ENCODE assay signal across 9 mouse cellular contexts in genomic region chr7:141173323-141173850, GRCm38 (mm10). TPM values are rescaled to one million over a fixed set of nuclear protein-coding genes. Genes with fewer than 3 reads are reported as not detected.
DNase-seq lines count a peak whose midpoint lies in the region; ATAC-seq and TF ChIP-seq lines count a peak whose summit lies in the region.
"Had no signal": no experiment of that assay in that cellular context is flagged by ENCODE, and none has a peak within 500 bp of the region (broad histone marks: within the 10 kb centered on the region; RNA-seq: fewer than 3 reads in every experiment).

No protein-coding gene starts in this region.

- no peak for TF ChIP-seq CTCF in liver, adult 2 months (IDR thresholded peaks at IDR 0.05; ENCODE audit: low read depth, low read length)

- H3K27ac ChIP-seq in liver, adult 2 months (replicated peaks; ENCODE audit: insufficient read depth, low read depth, low read length), result peak overlapping the region; percentile 90
- peak overlapping the region; percentile 86 for H3K27ac ChIP-seq in embryonic facial prominence, embryonic 12.5 days
- peak overlapping the region; percentile 90 for H3K27ac ChIP-seq in intestine, embryonic 15.5 days
- H3K27ac ChIP-seq in neural tube, embryonic 13.5 days (replicated peaks), result peak overlapping the region; percentile 97

- no peak for DNase-seq in liver, adult 2 months (ENCODE audit: extremely low read depth, low read depth, low spot score)
- DNase-seq in liver, result no peak
- DNase-seq in ovary, adult 18-20 months (ENCODE audit: low spot score), result no peak
- DNase-seq in embryo, embryonic 10 days (ENCODE audit: low spot score), result no peak
- DNase-seq in cerebellum, postnatal 4 days (ENCODE audit: low spot score in 2 of 2), result no peak
- DNase-seq: lung, adult 2 months had no signal

- no peak overlapping the region for H3K4me3 ChIP-seq in liver, adult 2 months (ENCODE audit: insufficient read depth, low read depth, low read length)
- H3K4me3 ChIP-seq in embryonic facial prominence, embryonic 12.5 days, result peak overlapping the region; percentile 55
- H3K4me3 ChIP-seq in intestine, embryonic 15.5 days (replicated peaks), result peak overlapping the region; percentile 54
- H3K4me3 ChIP-seq in neural tube, embryonic 13.5 days, result peak overlapping the region; percentile 55

- peak overlapping the region; percentile 53 for H3K4me2 ChIP-seq in embryonic facial prominence, embryonic 12.5 days (replicated peaks)
- peak overlapping the region; percentile 67 for H3K4me2 ChIP-seq in intestine, embryonic 15.5 days (replicated peaks)
- H3K4me2 ChIP-seq in neural tube, embryonic 13.5 days, result peak overlapping the region; percentile 64

- ATAC-seq in embryonic facial prominence, embryonic 12.5 days (ENCODE audit: insufficient number of reproducible peaks, insufficient read depth, low FRiP score, low TSS enrichment), result no peak
- ATAC-seq in intestine, embryonic 15.5 days, result no peak
- no peak for ATAC-seq in neural tube, embryonic 13.5 days (ENCODE audit: low read depth)

- no peaks in the 10 kb centered on the region; the same call in 1 of the 2 replicates for H3K79me2 ChIP-seq in liver, adult 2 months (ENCODE audit: control insufficient read depth, insufficient read depth, low read length)

- H3K9ac ChIP-seq in liver, adult 2 months (ENCODE audit: low read depth, low read length), result no peak overlapping the region; the same call in 1 of the 2 replicates
- H3K9ac ChIP-seq in embryonic facial prominence, embryonic 12.5 days, result peak overlapping the region; percentile 61; the same call in 1 of the 2 replicates
- H3K9ac ChIP-seq in intestine, embryonic 15.5 days, result peak overlapping the region; percentile 54; the same call in 1 of the 2 replicates
- H3K9ac ChIP-seq in neural tube, embryonic 13.5 days, result peak overlapping the region; percentile 79

- 69% methylated on average over 5 of the region's 5 CpGs for WGBS in liver, adult 2 months
- 89% methylated on average over 5 of the region's 5 CpGs for WGBS in embryonic facial prominence, embryonic 12.5 days
- WGBS in intestine, embryonic 15.5 days, result 69% methylated on average over 5 of the region's 5 CpGs
- 83% methylated on average over 5 of the region's 5 CpGs for WGBS in neural tube, embryonic 13.5 days

- H3K9me3 ChIP-seq in embryonic facial prominence, embryonic 12.5 days, result no peaks in the 10 kb centered on the region
- H3K9me3 ChIP-seq in intestine, embryonic 15.5 days, result no peaks in the 10 kb centered on the region
- H3K9me3 ChIP-seq in neural tube, embryonic 13.5 days, result no peaks in the 10 kb centered on the region

- H3K27me3 ChIP-seq in liver, adult 2 months (ENCODE audit: control insufficient read depth, insufficient read depth, low read length), result no peaks in the 10 kb centered on the region
- no peaks in the 10 kb centered on the region for H3K27me3 ChIP-seq in embryonic facial prominence, embryonic 12.5 days
- no peaks in the 10 kb centered on the region for H3K27me3 ChIP-seq in intestine, embryonic 15.5 days (replicated peaks)
- no peaks in the 10 kb centered on the region for H3K27me3 ChIP-seq in neural tube, embryonic 13.5 days

- TF ChIP-seq POLR2A in liver, adult 2 months (IDR thresholded peaks at IDR 0.05; ENCODE audit: extremely low read depth, insufficient read depth, low read length), result no peak

- no peaks in the 10 kb centered on the region for H3K36me3 ChIP-seq in liver, adult 2 months (ENCODE audit: control insufficient read depth, insufficient read depth, low read length)
- H3K36me3 ChIP-seq in embryonic facial prominence, embryonic 12.5 days, result no peaks in the 10 kb centered on the region
- H3K36me3 ChIP-seq in intestine, embryonic 15.5 days, result no peaks in the 10 kb centered on the region
- no peaks in the 10 kb centered on the region for H3K36me3 ChIP-seq in neural tube, embryonic 13.5 days

- H3K4me1 ChIP-seq in liver, adult 2 months (ENCODE audit: control insufficient read depth, insufficient read depth, low read length), result peaks cover 17% of the 10 kb centered on the region; the same call in 1 of the 2 replicates
- H3K4me1 ChIP-seq in embryonic facial prominence, embryonic 12.5 days, result peaks cover 11% of the 10 kb centered on the region
- H3K4me1 ChIP-seq in intestine, embryonic 15.5 days (replicated peaks), result peaks cover 15% of the 10 kb centered on the region
- H3K4me1 ChIP-seq in neural tube, embryonic 13.5 days (replicated peaks), result peaks cover 18% of the 10 kb centered on the region

RNA-seq across cellular contexts. Expression of gene Rnh1, which starts 0.7 kb away (rescaled TPM):
- total RNA-seq in liver, adult 2 months (2014; rRNA removed), result 106 and 108 TPM in 2 replicates
- polyA plus RNA-seq in liver, adult 2 months (2012; rRNA removed), result 134 and 136 TPM in 2 replicates
- polyA plus RNA-seq in embryonic facial prominence, embryonic 12.5 days (2016; fragmentation: Nextera tagmentation; extraction: Ambion mirVana), result 87.9 and 88.1 TPM in 2 replicates
- 123 and 155 TPM in 2 replicates for polyA plus RNA-seq in intestine, embryonic 15.5 days (2015; fragmentation: Nextera tagmentation; extraction: Ambion mirVana)
- polyA plus RNA-seq in neural tube, embryonic 13.5 days (2015; fragmentation: Nextera tagmentation; extraction: Ambion mirVana), result 52.4 and 57.5 TPM in 2 replicates

RNA-seq across cellular contexts. Expression of gene Hras, which starts 20.4 kb away (rescaled TPM):
- total RNA-seq in liver, adult 2 months (2014; rRNA removed), result 37.6 and 53.8 TPM in 2 replicates
- polyA plus RNA-seq in liver, adult 2 months (2012; rRNA removed), result 50.4 and 58.9 TPM in 2 replicates
- 91.0 and 111 TPM in 2 replicates for polyA plus RNA-seq in embryonic facial prominence, embryonic 12.5 days (2016; fragmentation: Nextera tagmentation; extraction: Ambion mirVana)
- 92.9 and 107 TPM in 2 replicates for polyA plus RNA-seq in intestine, embryonic 15.5 days (2015; fragmentation: Nextera tagmentation; extraction: Ambion mirVana)
- polyA plus RNA-seq in neural tube, embryonic 13.5 days (2015; fragmentation: Nextera tagmentation; extraction: Ambion mirVana), result 130 and 139 TPM in 2 replicates

RNA-seq across cellular contexts. Expression of gene Lrrc56, which starts 20.6 kb away (rescaled TPM):
- 1.8 and 2.1 TPM in 2 replicates for total RNA-seq in liver, adult 2 months (2014; rRNA removed)
- polyA plus RNA-seq in liver, adult 2 months (2012; rRNA removed), result 4.4 and 4.8 TPM in 2 replicates
- 12.1 and 13.4 TPM in 2 replicates for polyA plus RNA-seq in embryonic facial prominence, embryonic 12.5 days (2016; fragmentation: Nextera tagmentation; extraction: Ambion mirVana)
- 5.1 and 5.4 TPM in 2 replicates for polyA plus RNA-seq in intestine, embryonic 15.5 days (2015; fragmentation: Nextera tagmentation; extraction: Ambion mirVana)
- 7.6 and 9.0 TPM in 2 replicates for polyA plus RNA-seq in neural tube, embryonic 13.5 days (2015; fragmentation: Nextera tagmentation; extraction: Ambion mirVana)

RNA-seq across cellular contexts. Expression of gene Lmntd2, which starts 40.5 kb away (rescaled TPM):
- total RNA-seq in liver, adult 2 months (2014; rRNA removed), result 0.47 and 0.83 TPM in 2 replicates
- 1.4 and 2.2 TPM in 2 replicates for polyA plus RNA-seq in liver, adult 2 months (2012; rRNA removed)
- polyA plus RNA-seq in embryonic facial prominence, embryonic 12.5 days (2016; fragmentation: Nextera tagmentation; extraction: Ambion mirVana), result 3.9 TPM in 2 replicates
- 3.5 and 3.6 TPM in 2 replicates for polyA plus RNA-seq in intestine, embryonic 15.5 days (2015; fragmentation: Nextera tagmentation; extraction: Ambion mirVana)
- polyA plus RNA-seq in neural tube, embryonic 13.5 days (2015; fragmentation: Nextera tagmentation; extraction: Ambion mirVana), result 1.3 and 1.5 TPM in 2 replicates

RNA-seq across cellular contexts. Expression of gene Rassf7, which starts 42.3 kb away (rescaled TPM):
- 21.6 and 22.5 TPM in 2 replicates for total RNA-seq in liver, adult 2 months (2014; rRNA removed)
- 49.1 and 53.3 TPM in 2 replicates for polyA plus RNA-seq in liver, adult 2 months (2012; rRNA removed)
- 38.6 and 42.3 TPM in 2 replicates for polyA plus RNA-seq in embryonic facial prominence, embryonic 12.5 days (2016; fragmentation: Nextera tagmentation; extraction: Ambion mirVana)
- polyA plus RNA-seq in intestine, embryonic 15.5 days (2015; fragmentation: Nextera tagmentation; extraction: Ambion mirVana), result 63.7 and 70.0 TPM in 2 replicates
- 29.8 and 31.7 TPM in 2 replicates for polyA plus RNA-seq in neural tube, embryonic 13.5 days (2015; fragmentation: Nextera tagmentation; extraction: Ambion mirVana)
